Mouse (Mus musculus) activated CD4-positive, CD25-positive, alpha-beta regulatory T cell (primary cell): ENCODE measurements around the gene Bmt2. TPM values are rescaled to one million over a fixed set of nuclear protein-coding genes. Genes with fewer than 3 reads are reported as not detected.

Experiments
- polyA plus RNA-seq, 2 experiments: library from polyadenylated mRNA; unstranded; fragments of 100-300 nt; shearing (Covaris generic); gene quantifications; one replicate each; pipeline ENCODE4 v1.2.1; 2017

Gene Bmt2
- polyA plus RNA-seq: 10 to 100 TPM; 26.0 to 27.0 TPM

GRCm38 (mm10) chr6:13677818-13678282 lies at the start of gene Bmt2:
Gene Bmt2 (minus strand): TSS chr6:13677966.

DNA sequence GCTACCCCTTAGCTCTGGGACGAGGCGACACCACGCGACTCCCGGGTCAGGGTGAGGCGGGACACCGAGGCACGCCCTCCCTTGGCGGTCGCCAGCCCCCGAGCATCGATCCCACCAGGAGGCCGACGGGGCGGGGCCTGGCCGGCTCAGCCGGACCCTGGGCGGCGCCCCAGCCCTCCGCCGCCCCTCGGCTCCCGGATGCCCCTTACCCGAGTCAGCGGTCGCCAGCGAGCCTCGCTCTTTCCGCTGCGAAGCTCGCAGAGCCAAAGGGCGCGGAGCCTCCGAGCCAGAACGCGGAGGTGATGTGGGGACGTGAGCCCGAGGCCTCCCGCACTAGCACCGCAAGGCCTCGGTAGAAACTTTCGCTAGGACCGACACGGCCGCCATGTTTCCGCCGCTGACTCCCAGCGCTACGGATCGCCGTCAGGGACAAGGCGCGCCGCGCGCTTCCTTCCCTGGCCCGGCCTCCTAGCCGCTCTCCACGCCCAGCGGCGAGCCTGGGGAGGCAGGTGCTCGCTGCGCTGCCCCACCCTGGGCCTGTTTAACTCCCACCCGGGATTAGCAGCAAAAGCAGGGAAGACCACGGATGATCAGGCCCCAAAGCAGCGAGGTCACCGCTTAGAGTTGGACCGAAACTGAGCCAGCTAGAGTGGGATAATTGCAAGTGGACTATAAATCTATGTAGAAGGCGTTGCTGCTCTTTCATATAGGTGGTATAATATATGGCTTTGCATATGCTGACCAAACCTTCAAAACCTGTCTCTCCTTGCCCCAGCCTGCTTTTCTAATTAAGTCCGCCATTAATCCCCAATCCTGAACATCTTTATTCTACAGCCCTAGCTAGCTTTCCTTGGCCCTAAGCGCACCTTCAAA lies 69.9 kb downstream of the Bmt2 start, which contains the start of gene Tmem168:
Gene Tmem168 (minus strand): TSS at position 480 of the 873 bp plus-strand sequence.

Other genes with a start within 250 kb of the Bmt2 start
- 10 to 100 TPM; 51.8 to 52.6 TPM for gene Tmem168, start 69.9 kb downstream of the Bmt2 start, polyA plus RNA-seq
- gene Gpr85, start 162.0 kb upstream of the Bmt2 start, polyA plus RNA-seq: under 1 TPM in 1 of 2 experiments, not detected in 1; 0.72 TPM
- 100 to 1,000 TPM in 1 of 2 experiments, 10 to 100 TPM in 1; 90.5 to 101 TPM for gene 2610001J05Rik, start 193.6 kb upstream of the Bmt2 start, polyA plus RNA-seq